Mouse (Mus musculus): ENCODE results near the gene Tet3.
A peak's percentile ranks its signal among the peaks of the same experiment; 100 is the strongest.

Gene Tet3

DNA sequence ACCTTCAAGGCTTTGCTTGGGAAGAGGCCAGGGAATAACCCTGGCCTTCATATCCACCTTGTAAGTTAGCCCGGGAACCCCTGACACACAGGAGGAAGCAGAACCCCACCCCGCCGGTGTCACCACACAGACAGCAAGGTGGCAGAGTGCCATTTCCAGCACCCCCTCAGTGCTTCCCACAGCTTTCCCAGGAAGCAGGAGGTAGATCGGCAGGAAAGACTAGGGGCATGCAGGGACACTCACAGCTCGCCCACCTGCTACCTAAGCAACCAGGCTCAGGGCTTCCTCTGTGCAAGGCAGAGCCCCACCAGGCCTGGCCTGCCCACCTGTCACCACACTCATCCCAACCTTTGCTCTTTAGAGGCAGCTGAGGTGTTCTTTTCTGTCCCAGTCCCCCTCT is 19.1 kb downstream of the Tet3 start:
- no peak for DNase-seq (ENCODE audit: inconsistent ontology term)

GRCm38 (mm10) chr6:83439119-83439767 is 19.6 kb downstream of the Tet3 start:
- peak; percentile 14 for DNase-seq (ENCODE audit: inconsistent ontology term)

DNA sequence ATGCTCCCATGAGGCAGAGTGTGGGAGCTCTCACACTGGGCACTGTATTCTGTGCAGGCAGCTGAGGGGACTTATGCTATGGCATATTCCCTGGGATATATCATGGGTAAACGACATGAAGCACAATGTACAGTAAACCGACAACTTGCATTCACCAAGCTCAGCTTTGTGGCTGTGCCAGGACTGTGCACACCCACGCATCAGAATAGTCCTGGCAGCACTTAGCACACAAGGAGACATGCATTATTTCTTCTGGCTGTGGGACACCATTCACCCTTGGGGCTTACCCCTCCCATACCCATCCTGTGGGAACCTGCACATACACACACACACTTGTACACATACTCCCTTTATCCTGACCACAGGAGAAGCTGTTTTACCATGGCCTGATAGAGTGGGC is 20.3 kb downstream of the Tet3 start:
- DNase-seq (ENCODE audit: inconsistent ontology term): no peak

- DNase-seq (ENCODE audit: inconsistent ontology term): no peak
Measured at GRCm38 (mm10) chr6:83437802-83438201, 21.1 kb downstream of the Tet3 start.

GRCm38 (mm10) chr6:83437225-83437624 is 21.7 kb downstream of the Tet3 start:
- DNase-seq (ENCODE audit: inconsistent ontology term): no peak

DNA sequence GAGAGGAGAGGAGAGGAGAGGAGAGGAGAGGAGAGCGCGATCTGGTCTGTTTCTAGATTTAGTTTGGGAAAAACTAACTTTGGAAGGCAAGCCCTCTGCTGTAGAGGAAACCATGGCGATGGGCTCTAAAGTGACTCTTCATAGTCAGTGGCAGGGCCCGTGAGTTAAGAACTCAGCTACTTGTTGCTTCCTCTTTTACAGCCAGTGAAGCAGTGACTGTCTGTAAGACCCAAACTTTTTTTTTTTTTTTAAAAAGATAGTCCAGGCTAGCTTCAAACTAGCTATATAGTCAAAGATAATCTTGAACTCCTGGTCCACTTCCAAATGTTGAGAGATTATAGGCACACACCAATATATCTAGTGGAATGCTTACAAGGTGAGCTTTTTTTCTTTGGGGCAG is 22.3 kb downstream of the Tet3 start:
- no peak for DNase-seq (ENCODE audit: inconsistent ontology term)

DNA sequence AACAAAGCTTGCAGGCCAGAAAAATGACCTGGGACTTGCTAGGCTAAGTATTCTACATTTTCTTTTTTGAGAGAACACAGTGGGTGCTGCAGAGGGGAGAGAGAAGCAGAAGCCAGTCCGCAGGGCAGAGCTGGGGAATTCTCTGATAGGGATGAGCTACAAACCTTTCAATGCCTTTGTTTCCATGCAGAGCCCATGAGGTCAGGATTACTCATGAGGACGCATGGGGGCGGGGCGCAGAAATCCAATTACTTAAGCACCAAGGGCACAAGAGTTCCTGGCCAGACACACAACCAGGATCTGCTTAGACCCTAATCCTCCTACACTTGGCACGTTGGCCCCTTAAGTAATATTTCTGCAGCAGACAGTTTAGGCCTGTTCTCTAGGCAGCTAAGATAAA is 23.7 kb downstream of the Tet3 start:
- peak; percentile 93 for DNase-seq (ENCODE audit: inconsistent ontology term)

GRCm38 (mm10) chr6:83433546-83433945 is 25.3 kb downstream of the Tet3 start:
- no peak for DNase-seq (ENCODE audit: inconsistent ontology term)

- DNase-seq (ENCODE audit: inconsistent ontology term): no peak
Measured at GRCm38 (mm10) chr6:83432966-83433365, 25.9 kb downstream of the Tet3 start.

DNA sequence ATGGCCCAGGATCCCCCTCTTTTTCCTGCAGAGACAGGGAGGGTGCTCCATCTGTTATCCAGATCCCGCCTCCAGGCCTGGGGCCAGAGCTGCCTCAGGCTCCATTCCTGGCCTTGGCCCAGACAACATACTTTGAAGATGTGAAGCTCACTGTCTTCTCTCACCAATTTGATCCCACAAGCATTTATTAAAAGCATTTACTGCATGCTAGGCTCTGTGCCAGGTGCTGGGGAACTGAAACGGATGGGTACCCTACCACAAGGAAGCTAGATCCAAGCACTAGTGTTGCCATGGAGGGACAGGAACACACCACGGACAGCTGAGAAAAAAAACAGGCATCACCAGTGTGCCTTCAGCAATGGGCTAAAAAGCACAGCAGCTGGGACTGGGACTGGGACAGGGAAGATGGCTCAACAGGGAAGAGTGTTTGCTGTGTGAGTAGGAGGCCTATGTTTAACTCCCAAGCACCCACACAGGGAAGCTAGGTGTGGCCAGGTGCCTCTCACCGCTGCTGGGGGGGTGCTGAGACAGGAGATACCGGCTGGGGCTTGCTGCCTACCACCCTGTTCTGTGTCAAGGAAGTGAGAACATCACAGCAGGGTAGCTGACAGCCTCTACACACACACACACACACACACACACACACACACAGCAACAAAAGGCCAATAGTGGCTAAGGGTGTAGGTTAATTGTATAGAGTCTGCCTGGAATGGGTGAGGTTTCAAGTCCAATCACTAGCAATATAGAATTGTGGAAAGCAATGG is 30.7 kb downstream of the Tet3 start:
- peak; percentile 96 for DNase-seq (ENCODE audit: inconsistent ontology term)

GRCm38 (mm10) chr6:83427512-83427911 is 31.4 kb downstream of the Tet3 start:
- DNase-seq (ENCODE audit: inconsistent ontology term): peak; percentile 97

DNA sequence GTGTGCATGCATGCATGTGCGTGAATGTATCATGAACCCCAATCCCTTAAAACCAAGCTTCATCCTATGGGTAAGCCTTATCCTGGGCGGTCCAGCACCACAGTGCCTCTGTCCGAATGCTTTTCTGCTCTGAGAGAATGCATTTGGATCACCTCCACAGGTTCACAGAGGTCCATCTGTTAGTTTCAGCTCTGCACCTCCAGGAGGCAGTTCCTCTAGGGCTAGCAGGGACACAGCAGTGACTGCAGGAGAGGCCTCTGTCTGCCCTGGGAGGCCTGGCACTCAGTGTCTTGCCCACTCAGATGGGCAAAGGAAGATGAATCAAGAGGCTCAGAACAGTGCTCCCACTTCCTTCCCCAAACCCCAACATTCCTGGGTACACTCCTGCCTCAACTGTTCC is 32.3 kb downstream of the Tet3 start:
- no peak for DNase-seq (ENCODE audit: inconsistent ontology term)

GRCm38 (mm10) chr6:83424053-83424404 is 34.9 kb downstream of the Tet3 start:
- DNase-seq (ENCODE audit: inconsistent ontology term): peak; percentile 50

DNA sequence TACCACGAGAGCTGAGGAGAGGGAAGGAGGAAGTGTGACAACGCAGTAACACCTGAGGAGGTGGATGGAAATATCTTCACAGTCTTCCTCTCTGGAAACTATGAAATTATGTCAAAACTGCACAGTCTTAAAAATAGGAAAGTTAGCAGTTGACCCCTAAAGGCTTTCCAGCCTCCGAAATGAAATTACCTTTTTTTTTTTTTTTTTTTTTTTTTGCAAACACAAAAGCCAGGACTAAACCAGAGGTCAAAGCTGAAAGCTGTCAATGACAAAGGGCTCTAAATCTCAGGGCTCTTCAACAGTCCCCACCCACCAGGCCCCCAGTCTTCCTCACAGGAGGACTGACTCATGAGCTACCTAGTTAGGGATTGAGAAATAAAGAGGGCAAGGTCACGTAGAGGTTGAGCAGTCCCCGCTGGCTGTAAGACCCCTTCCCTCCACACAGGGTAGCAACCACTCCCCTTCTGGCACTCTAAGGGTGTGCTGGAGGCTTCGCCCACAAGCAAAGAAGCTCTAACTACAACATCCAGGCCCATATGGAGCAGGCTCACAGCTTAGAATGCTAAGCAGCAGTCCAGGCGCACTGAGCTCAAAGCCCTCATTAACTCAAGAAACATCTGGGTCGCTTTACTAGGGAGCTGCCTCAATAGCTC is 35.4 kb downstream of the Tet3 start:
- no peak for DNase-seq (ENCODE audit: inconsistent ontology term)

DNA sequence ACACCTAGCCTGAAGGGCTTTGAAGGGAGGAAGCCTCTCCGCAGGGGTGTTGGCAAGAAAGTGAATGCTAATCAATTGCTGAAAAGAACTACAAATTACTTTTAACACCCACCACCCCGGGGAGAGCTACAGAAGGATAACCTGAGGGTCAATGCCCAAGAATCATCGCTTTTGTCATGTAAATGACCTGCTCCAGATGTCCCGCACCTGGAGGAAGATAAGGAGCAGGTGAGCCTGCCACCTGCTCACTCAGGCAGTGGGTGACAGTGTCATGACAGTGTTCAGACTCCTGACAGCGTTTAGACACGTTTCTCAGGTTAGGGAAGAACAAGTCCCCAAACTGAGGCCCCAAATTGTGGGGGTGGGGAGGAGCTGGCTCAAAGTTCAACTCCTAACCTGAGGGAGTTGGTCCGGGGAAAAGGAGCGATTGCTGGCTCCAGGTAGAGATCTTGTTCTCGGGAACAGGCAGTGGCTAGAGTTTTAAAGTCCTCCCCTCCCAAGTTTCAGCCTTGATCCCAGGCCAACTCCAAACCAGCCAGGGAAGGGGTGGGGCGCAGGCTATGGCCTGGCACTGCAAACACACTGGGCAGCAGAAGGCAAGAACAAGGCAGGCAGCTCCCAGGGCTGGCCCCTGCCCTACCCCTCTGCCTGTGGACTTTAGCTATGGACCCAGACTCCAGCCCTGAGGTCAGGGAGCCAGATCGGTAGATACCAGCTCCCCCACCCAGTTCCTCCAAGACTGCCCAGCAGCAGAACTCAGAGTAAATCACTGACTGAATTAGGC is 36.8 kb downstream of the Tet3 start:
- peak; percentile 49 for DNase-seq (ENCODE audit: inconsistent ontology term)

DNA sequence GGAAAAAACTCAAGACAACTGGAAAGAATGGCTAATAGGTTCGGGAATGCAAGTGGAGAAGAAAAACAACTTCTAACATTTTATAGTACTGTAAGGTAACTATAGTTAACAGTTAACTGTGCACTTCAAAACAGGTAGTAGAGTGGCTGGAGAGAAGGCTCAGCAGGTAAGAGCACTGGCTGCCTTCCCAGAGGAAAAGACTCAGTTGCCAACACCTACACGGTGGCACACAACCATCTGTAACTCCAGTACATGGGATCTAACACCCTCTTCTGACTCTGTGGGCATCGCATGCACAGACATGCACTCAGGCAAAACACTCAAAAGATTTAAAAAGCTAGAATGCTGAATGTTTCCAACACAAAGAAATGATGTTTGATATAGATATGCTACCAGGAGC is 39.4 kb downstream of the Tet3 start:
- no peak for DNase-seq (ENCODE audit: inconsistent ontology term)

- DNase-seq (ENCODE audit: inconsistent ontology term): no peak
Measured at GRCm38 (mm10) chr6:83417531-83417930, 41.4 kb downstream of the Tet3 start.

GRCm38 (mm10) chr6:83417104-83417502 is 41.8 kb downstream of the Tet3 start:
- no peak for DNase-seq (ENCODE audit: inconsistent ontology term)

GRCm38 (mm10) chr6:83416261-83417103 is 42.4 kb downstream of the Tet3 start:
- no peak for DNase-seq (ENCODE audit: inconsistent ontology term)

DNA sequence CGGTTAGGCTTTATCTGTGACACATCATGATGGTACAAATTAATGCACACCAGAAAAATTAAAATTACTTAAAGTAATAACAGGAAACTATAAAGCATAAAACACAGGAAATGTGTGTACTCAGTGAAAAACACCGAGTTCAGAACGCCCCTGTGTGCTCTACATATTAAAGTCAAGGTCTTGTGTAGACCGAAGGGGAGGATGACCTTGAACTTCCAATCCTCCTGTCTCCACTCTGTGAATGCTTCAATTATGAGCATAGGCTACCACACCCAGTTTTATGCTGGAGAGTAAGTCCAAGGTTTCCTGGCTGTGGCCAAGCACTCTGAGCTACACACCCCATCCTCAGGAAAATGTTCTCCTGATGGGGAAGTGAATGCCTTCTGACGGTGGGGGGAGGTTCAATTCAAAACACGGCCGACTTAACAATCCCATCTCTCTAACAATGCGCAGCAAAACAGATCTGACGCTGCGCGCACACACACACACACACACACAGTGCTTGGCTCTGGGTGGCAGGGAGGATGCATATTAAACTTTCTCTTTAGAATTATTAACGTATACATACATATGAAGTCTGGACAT is 43.4 kb downstream of the Tet3 start:
- DNase-seq (ENCODE audit: inconsistent ontology term): no peak

All from Muller cell, postnatal 12 days (primary cell).